Mouse (Mus musculus) stomach, embryonic 15.5 days (tissue): ENCODE data around the gene Plxna2. TPM values are rescaled to one million over a fixed set of nuclear protein-coding genes. Genes with fewer than 3 reads are reported as not detected.
A peak's percentile ranks its signal among the peaks of the same experiment; 100 is the strongest.

Source experiments
- ATAC-seq: fragments of 200-750 bp; cut with Nextera tagmentation; 2 replicates; pipeline ENCODE4 v1.8.0; 2017; ENCODE audit warnings: low read depth, moderate number of reproducible peaks, moderate TSS enrichment; ENCODE audit not compliant: insufficient read depth, low FRiP score
- H3K27ac ChIP-seq: fragments of 300-500 bp; sonication (generic); 2 replicates; pipeline ENCODE4 v1.5.1; 2015; ENCODE audit warnings: mild to moderate bottlenecking, inconsistent platforms
- H3K27me3 ChIP-seq: fragments of 300-500 bp; sonication (generic); replicated peaks from 2 replicates; pipeline ENCODE4 v1.6.1; 2015; ENCODE audit warnings: inconsistent platforms
- H3K36me3 ChIP-seq: fragments of 300-500 bp; sonication (generic); 2 replicates; pipeline ENCODE4 v1.6.1; 2015; ENCODE audit warnings: inconsistent platforms
- H3K4me1 ChIP-seq: fragments of 300-500 bp; sonication (generic); 2 replicates; pipeline ENCODE4 v1.6.1; 2015; ENCODE audit warnings: inconsistent platforms
- H3K4me2 ChIP-seq: fragments of 300-500 bp; sonication (generic); 2 replicates; pipeline ENCODE4 v1.6.1; 2015; ENCODE audit warnings: mild to moderate bottlenecking, inconsistent platforms
- H3K4me3 ChIP-seq: fragments of 300-500 bp; sonication (generic); replicated peaks from 2 replicates; pipeline ENCODE4 v1.5.1; 2015; ENCODE audit warnings: inconsistent platforms
- H3K9ac ChIP-seq: fragments of 300-500 bp; sonication (generic); 2 replicates; pipeline ENCODE4 v1.6.1; 2015; ENCODE audit warnings: inconsistent platforms
- H3K9me3 ChIP-seq: fragments of 300-500 bp; sonication (generic); 2 replicates; pipeline ENCODE4 v1.6.1; 2016; ENCODE audit warnings: inconsistent platforms
- WGBS: fragments of 180-500 bp; shearing (Covaris S2); methylation state at CpG from one replicate; pipeline ENCODE4 v1.1.7; 2015; 5-methylcytosine and 5-hydroxymethylcytosine counted together
- polyA plus RNA-seq: library from polyadenylated mRNA; unstranded; fragments of >200 nt; fragmentation: Nextera tagmentation; extraction: Ambion mirVana; gene quantifications from 2 replicates; pipeline ENCODE4 v1.2.1, GENCODE M21; 2015

The Plxna2 gene
- polyA plus RNA-seq, 1 experiment from 2014 or later: 6.6 TPM

DNA sequence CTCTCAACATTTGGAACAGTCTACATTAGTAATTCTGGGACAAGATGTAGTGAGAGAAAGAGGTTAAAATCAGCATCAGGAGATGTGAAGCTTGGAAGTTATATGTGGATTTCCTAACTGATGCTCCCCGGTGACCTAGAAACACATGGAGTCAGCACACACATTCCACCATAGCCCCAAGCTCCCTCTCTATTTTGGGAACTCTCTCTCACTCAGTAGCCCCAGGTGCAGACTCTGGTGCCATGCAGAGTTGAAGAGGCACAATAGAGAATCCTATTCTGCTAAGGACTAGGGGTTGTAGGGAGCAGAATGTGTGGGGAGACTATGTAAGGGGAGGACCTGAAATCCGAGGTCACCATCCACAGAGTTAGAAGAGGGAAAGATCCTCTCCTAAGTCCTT is 75.5 kb downstream of the Plxna2 start:
- Histone ChIP-seq H3K27ac (0 out of 2 replicates have a peak overlapping the region, but pooled peaks have one; percentile 14), H3K4me2 (no peak overlapping the region), H3K9me3 (no peaks in the 10 kb centered on the region), H3K36me3 (no peaks in the 10 kb centered on the region), H3K4me1 (no peaks in the 10 kb centered on the region), H3K4me3 (no peak overlapping the region), H3K27me3 (no peaks in the 10 kb centered on the region), H3K9ac (no peak overlapping the region)
- 77% methylated on average over 2 of the region's 2 CpGs for WGBS
- ATAC-seq: no peak

- H3K4me1 ChIP-seq: no peaks in the 10 kb centered on the region
- no peaks in the 10 kb centered on the region for H3K36me3 ChIP-seq
- H3K4me2 ChIP-seq: no peak overlapping the region
- H3K9me3 ChIP-seq: no peaks in the 10 kb centered on the region
- H3K9ac ChIP-seq: no peak overlapping the region
- WGBS: 71% methylated on average over 2 of the region's 2 CpGs
- no peak overlapping the region for H3K27ac ChIP-seq
- no peaks in the 10 kb centered on the region for H3K27me3 ChIP-seq
- H3K4me3 ChIP-seq: no peak overlapping the region
- ATAC-seq: no peak
Observed at GRCm38 (mm10) chr1:194694805-194695204, 76.8 kb downstream of the Plxna2 start.

DNA sequence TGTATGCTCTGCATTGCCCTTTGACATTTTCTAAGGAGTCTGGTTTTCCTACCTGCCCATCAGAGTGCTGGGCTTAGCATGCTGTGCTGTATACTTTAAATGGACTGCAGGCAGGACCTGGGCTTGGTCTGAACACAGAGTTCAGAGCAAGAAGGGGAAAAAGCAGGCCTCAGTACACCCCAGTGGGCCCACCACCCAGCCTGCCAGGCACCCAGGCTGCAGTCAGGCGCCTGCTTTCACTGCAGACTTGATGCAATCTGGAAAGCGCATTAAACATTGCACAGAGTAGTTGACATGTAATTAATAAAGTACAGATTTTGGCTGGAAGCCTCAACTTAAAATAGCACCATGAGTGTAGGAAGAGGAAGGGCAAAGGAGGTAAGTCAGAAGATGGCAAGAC is 79.4 kb downstream of the Plxna2 start:
- H3K27ac ChIP-seq: no peak overlapping the region
- WGBS: 48% methylated on average over 2 of the region's 2 CpGs
- H3K4me1 ChIP-seq: no peaks in the 10 kb centered on the region
- ATAC-seq: no peak
- no peak overlapping the region for H3K9ac ChIP-seq
- no peak overlapping the region for H3K4me3 ChIP-seq
- H3K36me3 ChIP-seq: no peaks in the 10 kb centered on the region
- no peaks in the 10 kb centered on the region for H3K9me3 ChIP-seq
- no peaks in the 10 kb centered on the region for H3K27me3 ChIP-seq
- H3K4me2 ChIP-seq: no peak overlapping the region

DNA sequence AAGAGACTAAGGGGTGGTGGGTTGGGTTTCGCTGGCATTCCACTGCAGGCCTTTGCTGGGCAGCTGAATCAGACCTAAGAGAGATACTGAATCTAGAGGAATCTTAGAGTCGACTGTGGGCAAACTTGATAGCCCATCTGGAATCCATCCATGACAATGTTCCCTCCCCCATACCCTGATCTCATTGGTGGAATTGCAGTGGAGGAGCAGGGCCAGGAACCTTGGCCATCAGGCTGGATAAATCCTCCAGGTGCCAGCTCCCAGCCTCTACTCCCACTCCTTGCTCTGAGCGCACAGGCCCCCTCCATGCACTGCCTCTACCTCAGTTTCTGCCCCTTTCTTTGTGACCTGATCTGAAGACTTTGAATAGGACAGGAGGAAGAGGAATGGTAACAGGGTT is 81.3 kb downstream of the Plxna2 start:
- no peaks in the 10 kb centered on the region for H3K36me3 ChIP-seq
- H3K9me3 ChIP-seq: no peaks in the 10 kb centered on the region
- no peaks in the 10 kb centered on the region for H3K4me1 ChIP-seq
- no peaks in the 10 kb centered on the region for H3K27me3 ChIP-seq
- no peak overlapping the region for H3K9ac ChIP-seq
- no peak for ATAC-seq
- no peak overlapping the region for H3K4me2 ChIP-seq
- H3K4me3 ChIP-seq: no peak overlapping the region
- H3K27ac ChIP-seq: no peak overlapping the region
- 72% methylated on average over 3 of the region's 3 CpGs for WGBS

- no peak overlapping the region for H3K4me2 ChIP-seq
- no peaks in the 10 kb centered on the region for H3K36me3 ChIP-seq
- no peak overlapping the region for H3K9ac ChIP-seq
- ATAC-seq: no peak
- no peaks in the 10 kb centered on the region for H3K27me3 ChIP-seq
- WGBS: 40% methylated on average over 2 of the region's 2 CpGs
- H3K27ac ChIP-seq: no peak overlapping the region
- no peaks in the 10 kb centered on the region for H3K4me1 ChIP-seq
- no peak overlapping the region for H3K4me3 ChIP-seq
- H3K9me3 ChIP-seq: no peaks in the 10 kb centered on the region
Observed at GRCm38 (mm10) chr1:194703235-194703634, 85.2 kb downstream of the Plxna2 start.

DNA sequence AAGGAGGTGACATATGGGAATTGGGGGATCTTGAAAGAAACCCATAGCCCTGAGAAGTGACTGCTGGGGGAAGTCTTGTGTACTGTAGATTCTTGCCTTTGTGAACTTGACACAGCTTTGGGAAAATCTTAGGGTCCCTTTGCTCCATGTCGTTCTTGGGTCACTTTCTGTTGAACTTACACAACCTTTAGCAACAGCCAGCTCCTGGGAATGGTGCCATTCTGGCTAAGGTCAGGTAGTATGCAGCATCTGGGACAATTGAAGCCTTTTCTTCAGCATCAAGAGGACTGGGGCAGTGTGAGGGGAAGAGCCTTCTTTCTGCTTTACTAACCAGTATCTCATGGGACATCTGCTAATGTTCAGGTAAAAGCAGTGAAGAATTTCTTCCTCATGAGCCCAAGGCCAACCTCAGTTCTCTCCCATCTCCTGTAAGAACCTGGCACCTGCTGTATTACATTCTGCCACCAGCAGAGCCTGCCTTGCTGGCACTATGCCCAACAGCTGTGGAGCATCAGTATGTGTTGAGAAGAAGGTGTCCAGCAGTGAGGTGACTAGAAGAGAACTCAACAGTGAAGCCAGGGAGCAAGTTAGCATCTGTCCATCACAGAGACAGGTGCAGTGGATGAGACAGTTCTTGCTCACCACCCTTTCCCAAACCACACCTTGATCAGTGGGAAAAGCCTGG is 86.3 kb downstream of the Plxna2 start:
- Histone ChIP-seq H3K4me2 (no peak overlapping the region), H3K27ac (no peak overlapping the region), H3K36me3 (no peaks in the 10 kb centered on the region), H3K9ac (no peak overlapping the region), H3K9me3 (no peaks in the 10 kb centered on the region), H3K4me1 (no peaks in the 10 kb centered on the region), H3K27me3 (no peaks in the 10 kb centered on the region), H3K4me3 (no peak overlapping the region)
- ATAC-seq: no peak
- WGBS: 90% methylated on average over 1 of the region's 1 CpGs

- ATAC-seq: no peak
- no peaks in the 10 kb centered on the region for H3K4me1 ChIP-seq
- H3K9ac ChIP-seq: no peak overlapping the region
- H3K27ac ChIP-seq: no peak overlapping the region
- no peaks in the 10 kb centered on the region for H3K9me3 ChIP-seq
- H3K36me3 ChIP-seq: no peaks in the 10 kb centered on the region
- H3K4me2 ChIP-seq: no peak overlapping the region
- H3K4me3 ChIP-seq: no peak overlapping the region
- no peaks in the 10 kb centered on the region for H3K27me3 ChIP-seq
- 72% methylated on average over 2 of the region's 2 CpGs for WGBS
Observed at GRCm38 (mm10) chr1:194706566-194706965, 88.5 kb downstream of the Plxna2 start.

DNA sequence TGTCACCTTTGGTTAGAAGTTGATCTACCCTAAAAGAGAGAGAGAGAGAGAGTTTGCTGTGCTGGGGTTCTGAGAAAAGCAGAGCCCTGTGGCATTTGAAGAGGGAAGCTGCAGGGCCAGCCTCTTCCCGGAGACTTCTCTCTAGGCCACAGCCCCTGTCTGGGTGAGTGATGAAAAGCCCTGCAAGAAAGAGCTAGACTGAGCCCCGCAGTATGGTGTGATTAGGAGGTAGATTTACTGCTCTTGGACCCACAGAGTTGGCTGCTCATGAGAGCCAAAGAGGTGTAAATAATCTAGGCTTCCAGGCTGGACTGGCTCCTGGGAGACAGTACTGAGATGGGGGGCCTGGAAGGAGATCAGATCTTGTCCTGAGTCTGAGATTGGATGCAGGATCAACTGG is 94.4 kb downstream of the Plxna2 start:
- no peak for ATAC-seq

GRCm38 (mm10) chr1:194714138-194715031 is 96.4 kb downstream of the Plxna2 start:
- no peaks in the 10 kb centered on the region for H3K36me3 ChIP-seq
- no peak overlapping the region for H3K4me3 ChIP-seq
- no peak for ATAC-seq
- no peaks in the 10 kb centered on the region for H3K9me3 ChIP-seq
- H3K9ac ChIP-seq: no peak overlapping the region
- whole genome bisulfite sequencing: 75% methylated on average over 4 of the region's 4 CpGs
- no peaks in the 10 kb centered on the region for H3K4me1 ChIP-seq
- no peak overlapping the region for H3K27ac ChIP-seq
- no peak overlapping the region for H3K4me2 ChIP-seq
- no peaks in the 10 kb centered on the region for H3K27me3 ChIP-seq

More for the DNA sequence above, 94.4 kb downstream of the Plxna2 start:
- no peak overlapping the region for H3K9ac ChIP-seq
- no peak overlapping the region for H3K27ac ChIP-seq
- no peaks in the 10 kb centered on the region for H3K27me3 ChIP-seq
- no peaks in the 10 kb centered on the region for H3K4me1 ChIP-seq
- H3K36me3 ChIP-seq: no peaks in the 10 kb centered on the region
- 22% methylated on average over 2 of the region's 2 CpGs for WGBS
- H3K9me3 ChIP-seq: no peaks in the 10 kb centered on the region
- H3K4me3 ChIP-seq: no peak overlapping the region
- no peak overlapping the region for H3K4me2 ChIP-seq

DNA sequence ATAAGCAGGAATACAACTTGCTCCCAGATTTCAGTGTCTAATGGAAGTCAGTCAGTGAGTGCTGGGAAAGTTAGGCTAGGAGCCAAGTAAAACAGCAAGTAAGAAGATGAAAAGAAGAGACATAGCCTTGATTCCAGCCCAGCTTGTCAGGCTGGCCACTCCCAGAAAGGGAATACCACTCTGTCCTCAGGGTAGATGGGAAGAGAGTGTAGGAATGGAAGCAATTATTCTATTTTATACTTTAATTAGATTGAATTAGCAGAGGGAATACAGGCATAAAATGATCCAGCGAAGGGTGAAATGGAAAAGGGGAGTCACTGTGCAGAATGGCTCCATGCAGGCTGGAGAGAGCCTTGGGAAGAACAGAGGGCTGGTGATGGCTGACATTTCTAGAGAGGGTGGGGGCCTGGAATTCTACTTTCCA is 99.4 kb downstream of the Plxna2 start:
- no peak for ATAC-seq
- no peak overlapping the region for H3K9ac ChIP-seq
- H3K4me3 ChIP-seq: no peak overlapping the region
- WGBS: 80% methylated on average over 1 of the region's 1 CpGs
- no peak overlapping the region for H3K27ac ChIP-seq
- H3K4me2 ChIP-seq: no peak overlapping the region
- H3K4me1 ChIP-seq: no peaks in the 10 kb centered on the region
- no peaks in the 10 kb centered on the region for H3K36me3 ChIP-seq
- no peaks in the 10 kb centered on the region for H3K9me3 ChIP-seq
- no peaks in the 10 kb centered on the region for H3K27me3 ChIP-seq

GRCm38 (mm10) chr1:194720406-194720805 is 102.4 kb downstream of the Plxna2 start:
- WGBS: 64% methylated on average over 4 of the region's 4 CpGs
- Histone ChIP-seq H3K9ac (no peak overlapping the region), H3K9me3 (no peaks in the 10 kb centered on the region), H3K36me3 (no peaks in the 10 kb centered on the region), H3K4me1 (no peaks in the 10 kb centered on the region), H3K27ac (no peak overlapping the region), H3K27me3 (no peaks in the 10 kb centered on the region), H3K4me3 (no peak overlapping the region), H3K4me2 (no peak overlapping the region)
- ATAC-seq: no peak

GRCm38 (mm10) chr1:194721260-194721659 is 103.2 kb downstream of the Plxna2 start:
- Histone ChIP-seq H3K9ac (no peak overlapping the region), H3K36me3 (no peaks in the 10 kb centered on the region), H3K4me1 (no peaks in the 10 kb centered on the region), H3K27me3 (no peaks in the 10 kb centered on the region), H3K9me3 (no peaks in the 10 kb centered on the region), H3K4me2 (no peak overlapping the region), H3K27ac (no peak overlapping the region), H3K4me3 (no peak overlapping the region)
- 89% methylated on average over 2 of the region's 2 CpGs for WGBS
- no peak for ATAC-seq
